Mouse (Mus musculus) testis, adult 2 months (tissue): ENCODE results near the gene Bap1. TPM values are rescaled to one million over a fixed set of nuclear protein-coding genes. Genes with fewer than 3 reads are reported as not detected.

Source experiments
- H3K27ac ChIP-seq: fragments of 200-500 bp; 2 replicates; pipeline ENCODE4 v1.5.1; 2012; ENCODE audit warnings: low read depth, low read length; ENCODE audit not compliant: control insufficient read depth, insufficient read depth
- H3K27me3 ChIP-seq: fragments of 200-500 bp; 2 replicates; pipeline ENCODE4 v1.6.1; 2012; ENCODE audit warnings: mild to moderate bottlenecking, low read length, moderate library complexity; ENCODE audit not compliant: control insufficient read depth, insufficient read depth
- H3K36me3 ChIP-seq: fragments of 200-500 bp; 2 replicates; pipeline ENCODE4 v1.6.1; 2012; ENCODE audit warnings: mild to moderate bottlenecking, low read length; ENCODE audit not compliant: control insufficient read depth, insufficient read depth
- H3K4me1 ChIP-seq: fragments of 200-500 bp; 2 replicates; pipeline ENCODE4 v1.6.1; 2012; ENCODE audit warnings: low read length; ENCODE audit not compliant: control insufficient read depth, insufficient read depth
- H3K4me3 ChIP-seq: fragments of 200-500 bp; 2 replicates; pipeline ENCODE4 v1.5.1; 2012; ENCODE audit warnings: low read depth, mild to moderate bottlenecking, low read length, moderate library complexity, mixed read lengths; ENCODE audit not compliant: control insufficient read depth
- CTCF ChIP-seq: fragments of 200-500 bp; IDR thresholded peaks from 2 replicates; pipeline ENCODE4 v1.5.1; 2012; ENCODE audit warnings: low read depth, mild to moderate bottlenecking, inconsistent platforms, low read length, moderate library complexity; ENCODE audit not compliant: control insufficient read depth, insufficient read depth, insufficient replicate concordance
- POLR2A ChIP-seq: fragments of 200-500 bp; IDR thresholded peaks from 2 replicates; pipeline ENCODE4 v1.6.1; 2012; ENCODE audit warnings: low read depth, mild to moderate bottlenecking, inconsistent platforms, low read length, moderate library complexity; ENCODE audit not compliant: control insufficient read depth
- polyA plus RNA-seq: library from polyadenylated mRNA; depleted of rRNA; stranded (reverse); fragments of >200 nt; gene quantifications from 2 replicates; pipeline ENCODE4 v1.2.3, GENCODE M21; 2012

The Bap1 gene
- polyA plus RNA-seq, 1 experiment: 84.1 TPM

GRCm38 (mm10) chr14:31208084-31208483, 43.2 kb upstream of the Bap1 start, which contains the start of gene Tnnc1:
Tnnc1 (plus strand) TSS chr14:31208312.
- H3K4me1 ChIP-seq: peaks cover 13% of the 10 kb centered on the region
- TF ChIP-seq POLR2A: no peak
- TF ChIP-seq CTCF: no peak
- H3K27me3 ChIP-seq: no peaks in the 10 kb centered on the region
- H3K4me3 ChIP-seq: peak within 1 kb of the TSS; percentile 89; the same call in 1 of the 2 replicates
- H3K27ac ChIP-seq: no peak within 1 kb of the TSS
- no peaks in the 10 kb centered on the region for H3K36me3 ChIP-seq

- no peak overlapping the region for H3K27ac ChIP-seq
- no peaks in the 10 kb centered on the region for H3K36me3 ChIP-seq
- peaks cover 13% of the 10 kb centered on the region for H3K4me1 ChIP-seq
- no peak overlapping the region for H3K4me3 ChIP-seq
- H3K27me3 ChIP-seq: no peaks in the 10 kb centered on the region
- TF ChIP-seq CTCF (no peak), POLR2A (no peak)
These were observed 42.1 kb upstream of the Bap1 start for GRCm38 (mm10) chr14:31209133-31209557.

GRCm38 (mm10) chr14:31211854-31212253, 39.4 kb upstream of the Bap1 start:
- H3K27me3 ChIP-seq: no peaks in the 10 kb centered on the region
- peaks cover 5% of the 10 kb centered on the region for H3K4me1 ChIP-seq
- no peak overlapping the region for H3K27ac ChIP-seq
- no peak for TF ChIP-seq POLR2A
- no peak for TF ChIP-seq CTCF
- H3K4me3 ChIP-seq: no peak overlapping the region
- no peaks in the 10 kb centered on the region for H3K36me3 ChIP-seq

GRCm38 (mm10) chr14:31212499-31212898, 38.8 kb upstream of the Bap1 start:
- Histone ChIP-seq H3K4me3 (no peak overlapping the region), H3K4me1 (peaks cover under 1% of the 10 kb centered on the region), H3K27me3 (no peaks in the 10 kb centered on the region), H3K36me3 (no peaks in the 10 kb centered on the region), H3K27ac (no peak overlapping the region)
- TF ChIP-seq POLR2A (no peak), CTCF (no peak)

- no peak overlapping the region for H3K27ac ChIP-seq
- H3K4me3 ChIP-seq: no peak overlapping the region
- H3K27me3 ChIP-seq: no peaks in the 10 kb centered on the region
- no peak for TF ChIP-seq CTCF
- no peak for TF ChIP-seq POLR2A
- H3K36me3 ChIP-seq: no peaks in the 10 kb centered on the region
- H3K4me1 ChIP-seq: no peaks in the 10 kb centered on the region; the same call in 1 of the 2 replicates
These were observed 37.4 kb upstream of the Bap1 start for GRCm38 (mm10) chr14:31213868-31214267.

- no peak for TF ChIP-seq POLR2A
- no peak for TF ChIP-seq CTCF
- Histone ChIP-seq H3K27me3 (no peaks in the 10 kb centered on the region), H3K27ac (no peak overlapping the region), H3K4me1 (no peaks in the 10 kb centered on the region; the same call in 1 of the 2 replicates), H3K36me3 (no peaks in the 10 kb centered on the region), H3K4me3 (no peak overlapping the region)
These were observed 36.6 kb upstream of the Bap1 start for GRCm38 (mm10) chr14:31214684-31215083.

- TF ChIP-seq CTCF (peak; percentile 75; the same call in 1 of the 2 replicates), POLR2A (no peak)
- H3K4me1 ChIP-seq: no peaks in the 10 kb centered on the region; the same call in 1 of the 2 replicates
- no peaks in the 10 kb centered on the region for H3K27me3 ChIP-seq
- no peak overlapping the region for H3K4me3 ChIP-seq
- no peak overlapping the region for H3K27ac ChIP-seq
- H3K36me3 ChIP-seq: no peaks in the 10 kb centered on the region
These were observed 35.9 kb upstream of the Bap1 start for GRCm38 (mm10) chr14:31215157-31216002.
